Comparison of ENCODE assay signal across 9 mouse cellular contexts in the genomic region with DNA sequence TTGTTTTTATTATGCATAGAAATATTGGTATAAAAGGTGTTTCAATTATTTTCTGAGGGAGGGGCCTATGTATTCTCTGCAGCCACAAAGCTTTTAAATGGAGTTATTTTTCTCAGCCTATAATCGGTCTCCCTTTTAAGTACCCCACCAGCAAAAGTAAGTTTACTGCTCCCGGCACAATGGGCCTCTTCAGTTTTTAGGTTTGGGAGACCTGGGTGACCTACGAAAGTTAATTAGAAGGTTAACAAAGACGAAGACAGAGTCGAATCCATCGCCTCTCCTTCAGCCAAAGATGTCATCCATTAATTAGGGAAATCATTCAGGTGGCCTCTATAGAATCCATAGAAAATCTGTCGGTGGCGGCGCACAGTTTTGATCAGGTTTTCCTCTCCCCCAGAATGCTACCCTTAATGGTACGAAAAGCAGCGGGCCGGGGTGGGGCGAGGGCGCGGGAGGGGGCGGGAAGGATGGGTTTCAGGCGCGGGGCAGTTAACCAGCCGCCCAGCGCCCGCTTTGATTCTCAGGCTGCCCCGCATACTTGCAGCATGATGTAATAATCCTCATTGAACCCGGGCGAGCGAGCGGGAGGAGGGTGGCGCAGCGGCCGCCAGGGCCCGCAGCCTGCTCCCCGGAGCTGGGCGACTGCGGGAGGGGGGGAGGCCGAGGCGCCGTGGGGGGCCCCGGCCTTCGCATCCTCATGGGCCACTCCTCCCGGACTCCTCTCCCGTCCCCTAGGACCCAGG. TPM values are rescaled to one million over a fixed set of nuclear protein-coding genes. Genes with fewer than 3 reads are reported as not detected.
DNase-seq lines count a peak whose midpoint lies in the region; ATAC-seq and TF ChIP-seq lines count a peak whose summit lies in the region.
"Had no signal": no experiment of that assay in that cellular context is flagged by ENCODE, and none has a peak within 500 bp of the region (broad histone marks: within the 10 kb centered on the region; RNA-seq: fewer than 3 reads in every experiment).

No protein-coding gene starts in this region.

- H3K9me3 ChIP-seq in heart, embryonic 10.5 days = no peaks in the 10 kb centered on the region
- 0 out of 2 replicates have a peak, but pooled peaks cover 5% of the 10 kb centered on the region for H3K9me3 ChIP-seq in heart, embryonic 16.5 days (replicated peaks; ENCODE audit: control insufficient read depth, low read length)
- no peaks in the 10 kb centered on the region for H3K9me3 ChIP-seq in lung, postnatal 0 days (ENCODE audit: low read length)

- H3K36me3 ChIP-seq in heart, embryonic 10.5 days = no peaks in the 10 kb centered on the region
- H3K36me3 ChIP-seq in heart, embryonic 16.5 days (ENCODE audit: control insufficient read depth, insufficient read depth) = no peaks in the 10 kb centered on the region
- no peaks in the 10 kb centered on the region for H3K36me3 ChIP-seq in lung, postnatal 0 days (ENCODE audit: insufficient read depth, low read length)

- peak overlapping the region; percentile 63 for H3K9ac ChIP-seq in heart, embryonic 16.5 days (ENCODE audit: low read length)
- no peak overlapping the region for H3K9ac ChIP-seq in lung, postnatal 0 days (replicated peaks; ENCODE audit: low read depth)

- no peak for DNase-seq in heart, embryonic 10.5 days (ENCODE audit: low spot score)
- no peak for DNase-seq in heart, adult 8-10 months (ENCODE audit: low spot score)
- peak; percentile 87 for DNase-seq in Muller cell, postnatal 12 days (ENCODE audit: inconsistent ontology term)
- DNase-seq in lung, postnatal 0 days (ENCODE audit: low spot score) = peak; percentile 27
- no peak for DNase-seq in T-cell, adult 2 months (ENCODE audit: low spot score)
- DNase-seq in layer of hippocampus, postnatal 36 days = no peak

- WGBS in heart, embryonic 10.5 days = under 1% methylated on average over 40 of the region's 40 CpGs
- WGBS in heart, embryonic 16.5 days = 1% methylated on average over 35 of the region's 40 CpGs
- WGBS in lung, postnatal 0 days = 3% methylated on average over 31 of the region's 40 CpGs

- H3K4me1 ChIP-seq in heart, embryonic 10.5 days = peaks cover 9% of the 10 kb centered on the region; the same call in 1 of the 2 replicates
- H3K4me1 ChIP-seq in heart, embryonic 16.5 days (ENCODE audit: control insufficient read depth, insufficient read depth, low read length) = no peaks in the 10 kb centered on the region
- H3K4me1 ChIP-seq in lung, postnatal 0 days (ENCODE audit: insufficient read depth, low read depth, low read length) = peaks cover 4% of the 10 kb centered on the region; the same call in 1 of the 2 replicates

- no peak for TF ChIP-seq EP300 in lung, postnatal 0 days (IDR thresholded peaks at IDR 0.05)

- H3K27ac ChIP-seq in heart, embryonic 10.5 days = peak overlapping the region; percentile 66
- H3K27ac ChIP-seq in heart, embryonic 16.5 days (ENCODE audit: low read length) = no peak overlapping the region
- H3K27ac ChIP-seq in lung, postnatal 0 days (ENCODE audit: low read length) = no peak overlapping the region

- H3K4me3 ChIP-seq in heart, embryonic 10.5 days = peak overlapping the region; percentile 57
- peak overlapping the region; percentile 52 for H3K4me3 ChIP-seq in heart, embryonic 16.5 days (ENCODE audit: low read length)
- H3K4me3 ChIP-seq in lung, postnatal 0 days (ENCODE audit: low read depth, low read length) = peak overlapping the region; percentile 21

- ATAC-seq in heart, embryonic 16.5 days (replicated peaks; ENCODE audit: extremely low read depth, insufficient read depth, low FRiP score) = peak; percentile 58
- ATAC-seq in lung, postnatal 0 days = peak; percentile 32
- ATAC-seq in CD4-positive, CD25-positive, alpha-beta regulatory T cell, adult 4 months = no peak

- peaks cover 94% of the 10 kb centered on the region for H3K27me3 ChIP-seq in heart, embryonic 10.5 days (ENCODE audit: insufficient read depth, poor library complexity, severe bottlenecking)
- H3K27me3 ChIP-seq in heart, embryonic 16.5 days (ENCODE audit: control insufficient read depth, insufficient read depth, low read length) = peaks cover 64% of the 10 kb centered on the region
- peaks cover 26% of the 10 kb centered on the region for H3K27me3 ChIP-seq in lung, postnatal 0 days (replicated peaks; ENCODE audit: insufficient read depth, low read length)

- H3K4me2 ChIP-seq in heart, embryonic 16.5 days (ENCODE audit: low read depth, low read length) = peak overlapping the region; percentile 75
- H3K4me2 ChIP-seq in lung, postnatal 0 days (replicated peaks; ENCODE audit: low read depth, low read length) = peak overlapping the region; percentile 56

- TF ChIP-seq CTCF in lung, postnatal 0 days (IDR thresholded peaks at IDR 0.05) = no peak

RNA-seq across cellular contexts. Expression of a gene that starts 30.2 kb away (rescaled TPM):
- polyA plus RNA-seq in heart, embryonic 10.5 days (2016; fragmentation: Nextera tagmentation; extraction: Ambion mirVana) = 21.1 and 31.6 TPM in 2 replicates
- total RNA-seq in heart, adult 8-10 months (2022) = 10 to 100 TPM; 20.3 to 23.7 (median 21.8) TPM
- 17.6 and 24.0 TPM in 2 replicates for polyA plus RNA-seq in heart, embryonic 16.5 days (2015; fragmentation: Nextera tagmentation; extraction: Ambion mirVana)
- polyA plus RNA-seq in lung, postnatal 0 days (2015; fragmentation: Nextera tagmentation; extraction: Ambion mirVana) = 23.0 and 23.9 TPM in 2 replicates
- total RNA-seq in layer of hippocampus, postnatal 36 days (2021) = 10 to 100 TPM; 55.7 to 57.0 TPM
- 10 to 100 TPM; 39.9 TPM for polyA plus RNA-seq in CD4-positive, CD25-positive, alpha-beta regulatory T cell, adult 4 months (2017; shearing (Covaris generic))

RNA-seq across cellular contexts. Expression of a gene that starts 30.4 kb away (rescaled TPM):
- not detected in 2 replicates for polyA plus RNA-seq in heart, embryonic 10.5 days (2016; fragmentation: Nextera tagmentation; extraction: Ambion mirVana)
- total RNA-seq in heart, adult 8-10 months (2022) = not detected
- not detected in 2 replicates for polyA plus RNA-seq in heart, embryonic 16.5 days (2015; fragmentation: Nextera tagmentation; extraction: Ambion mirVana)
- polyA plus RNA-seq in lung, postnatal 0 days (2015; fragmentation: Nextera tagmentation; extraction: Ambion mirVana) = not detected in 2 replicates
- total RNA-seq in layer of hippocampus, postnatal 36 days (2021) = 10 to 100 TPM; 14.1 TPM
- polyA plus RNA-seq in CD4-positive, CD25-positive, alpha-beta regulatory T cell, adult 4 months (2017; shearing (Covaris generic)) = not detected
- total RNA-seq: MEL had no signal

Comparison
In these comparisons a context has a peak if more than half of its experiments do, and no peak if none do; other contexts are left out.
1. DNase-seq: peak in Muller cell, postnatal 12 days (single experiment) and lung, postnatal 0 days (single experiment); none in heart, embryonic 10.5 days (single experiment), heart, adult 8-10 months (single experiment), T-cell, adult 2 months (single experiment) and layer of hippocampus, postnatal 36 days (0 of 2).
2. Peak in every context shown above with its lines, with median percentiles within 50 percentile points of each other: H3K4me3 ChIP-seq.